Comparison of ENCODE assay signal across 11 mouse cellular contexts in the genomic region with DNA sequence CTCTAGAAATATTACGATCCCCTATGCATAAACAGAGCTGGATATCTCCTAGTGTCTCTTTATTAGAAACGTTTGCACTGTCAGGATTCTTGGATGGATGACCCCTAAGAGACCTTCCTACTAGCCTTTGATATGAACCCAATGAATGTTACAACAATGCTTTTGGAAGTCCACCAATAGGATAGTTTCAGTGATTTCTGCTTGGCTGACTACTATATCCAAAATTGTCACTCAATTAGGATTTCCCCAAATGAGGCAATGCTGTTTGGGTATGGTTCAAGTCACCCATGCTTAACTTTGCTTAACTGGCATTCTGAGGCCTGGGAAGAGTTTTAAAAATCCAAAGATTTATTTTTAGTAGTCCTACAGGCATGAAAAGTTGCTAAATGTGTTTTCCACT.
"Had no signal": no experiment of that assay in that cellular context is flagged by ENCODE, and none has a peak within 500 bp of the region (broad histone marks: within the 10 kb centered on the region; RNA-seq: fewer than 3 reads in every experiment).

No protein-coding gene starts in this region.

- DNase-seq: liver, postnatal 0 days; lung, adult 2 months; lung, postnatal 14 days; lung, postnatal 36 days; right cerebral cortex, postnatal 14 days; thymus, adult 2 months; thymus, postnatal 25 days; thymus, postnatal 4 days had no signal

- ATAC-seq: liver, postnatal 0 days; lung, postnatal 0 days; midbrain, embryonic 13.5 days; midbrain, embryonic 15.5 days had no signal
